Mouse (Mus musculus) G1E (cell line): ENCODE measurements at regions not wholly inside any gene's neighbourhood (a gene's known extent, or its start where the extent isn't known, plus 50 kb on each side); places are given as distances from the start of the nearest gene placed in this dataset.

Source experiments
- CTCF ChIP-seq: IDR thresholded peaks from 2 replicates; pipeline ENCODE4 v1.5.1; 2012; ENCODE audit warnings: low read depth, low read length, inconsistent platforms, mixed read lengths
- GATA1 ChIP-seq: IDR thresholded peaks from 2 replicates; pipeline ENCODE4 v1.6.1; 2012; ENCODE audit warnings: borderline replicate concordance, low read length, inconsistent platforms, mixed read lengths
- GATA2 ChIP-seq: IDR thresholded peaks from 2 replicates; pipeline ENCODE4 v1.6.1; 2012; ENCODE audit warnings: low read depth, low read length, inconsistent platforms, borderline replicate concordance
- TAL1 ChIP-seq: conservative IDR thresholded peaks from 2 replicates; pipeline ENCODE4 v1.6.1; 2012; ENCODE audit warnings: low read depth, low read length, inconsistent platforms, mixed read lengths

GRCm38 (mm10) chr9:27701559-27701958 is 89.0 kb upstream of the Opcml start:
- TF ChIP-seq GATA1 (no peak), CTCF (no peak), TAL1 (no peak), GATA2 (no peak)
